In the genomic region with DNA sequence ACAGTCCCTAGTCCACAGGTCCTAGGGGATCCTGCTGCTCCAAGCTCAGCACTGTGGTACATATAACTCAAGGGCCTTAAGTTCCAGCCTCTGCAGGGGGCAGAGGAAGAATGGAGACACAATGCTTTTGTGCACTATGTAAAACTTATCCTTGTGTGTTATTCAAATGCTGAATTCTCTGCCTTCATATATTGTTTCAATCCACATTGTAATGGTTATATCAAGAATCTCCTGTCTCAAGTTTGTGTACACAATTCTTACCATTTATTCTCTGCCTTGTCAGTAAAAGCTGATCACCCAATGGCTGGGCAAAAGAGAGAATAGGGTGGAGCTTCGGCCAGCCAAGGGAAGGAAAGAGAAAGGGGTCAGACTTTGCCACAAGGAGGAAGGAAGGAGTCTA, we compare ENCODE assay signal across 10 mouse cellular contexts.
"Had no signal": no experiment of that assay in that cellular context is flagged by ENCODE, and none has a peak within 500 bp of the region (broad histone marks: within the 10 kb centered on the region; RNA-seq: fewer than 3 reads in every experiment).

No protein-coding gene starts in this region.

- DNase-seq: lung, adult 18-20 months; lung, embryonic 14.5 days; lung, postnatal 10 days; lung, postnatal 4 days; midbrain, embryonic 14.5 days; retina, postnatal 1 day; right cerebral cortex, adult 18-20 months; thymus, adult 2 months; thymus, postnatal 14 days; thymus, postnatal 36 days had no signal
